Mouse (Mus musculus): ENCODE data around the gene Gltp.

Gene Gltp

DNA sequence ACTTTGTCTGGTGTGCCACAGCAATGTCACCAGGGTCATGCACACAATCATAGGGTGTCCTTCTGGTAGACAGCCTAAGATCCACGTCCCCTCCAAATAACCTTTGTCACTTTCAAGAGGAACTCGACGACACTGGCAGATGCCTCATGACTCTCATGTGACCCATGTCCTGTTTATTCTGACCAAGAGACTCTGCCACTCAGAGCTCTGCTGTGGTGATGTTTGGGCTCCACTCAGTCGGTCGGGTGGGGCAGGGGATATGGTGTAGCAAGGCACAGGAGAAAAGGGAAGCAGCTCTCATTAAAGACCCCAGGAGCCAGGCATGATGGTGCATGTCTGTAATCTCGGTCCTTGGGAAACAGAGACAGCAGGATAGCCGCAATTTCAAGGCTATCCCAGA, 8.2 kb upstream of the Gltp start:
- DNase-seq = no peak

DNA sequence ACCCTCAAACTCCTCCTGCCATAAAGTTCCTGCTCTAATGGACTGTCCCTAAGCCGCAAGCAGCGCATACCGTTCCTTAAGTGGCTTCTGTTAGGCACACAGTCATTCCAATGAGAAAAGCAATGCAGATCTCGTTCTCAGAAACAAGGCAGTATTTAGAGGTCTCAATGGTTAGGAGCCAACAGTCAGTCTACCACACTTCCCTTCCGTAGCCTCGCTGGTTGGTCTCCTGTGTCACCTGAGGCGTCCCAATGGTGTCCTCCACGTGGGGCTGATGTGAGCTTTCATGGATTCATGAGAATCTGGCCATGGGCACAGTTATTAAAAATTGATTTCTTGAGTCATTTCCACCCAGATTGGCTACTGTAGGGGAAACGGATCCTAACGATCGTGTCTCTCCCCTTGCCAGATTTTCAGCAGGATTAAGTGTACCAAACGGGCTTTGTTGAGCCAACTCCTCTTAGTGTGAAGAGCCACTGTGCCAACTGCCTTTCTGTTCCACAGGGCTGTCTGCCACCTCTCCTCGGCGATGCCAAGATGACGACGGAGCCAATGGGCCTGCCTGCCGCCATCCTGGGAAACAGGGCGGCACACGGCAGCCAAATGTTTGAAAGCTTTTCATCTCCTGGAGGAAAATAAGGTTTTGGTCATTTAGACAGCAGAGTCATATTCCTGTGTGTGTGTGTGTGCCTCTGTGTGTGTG, 7.4 kb upstream of the Gltp start:
- no peak for DNase-seq

DNA sequence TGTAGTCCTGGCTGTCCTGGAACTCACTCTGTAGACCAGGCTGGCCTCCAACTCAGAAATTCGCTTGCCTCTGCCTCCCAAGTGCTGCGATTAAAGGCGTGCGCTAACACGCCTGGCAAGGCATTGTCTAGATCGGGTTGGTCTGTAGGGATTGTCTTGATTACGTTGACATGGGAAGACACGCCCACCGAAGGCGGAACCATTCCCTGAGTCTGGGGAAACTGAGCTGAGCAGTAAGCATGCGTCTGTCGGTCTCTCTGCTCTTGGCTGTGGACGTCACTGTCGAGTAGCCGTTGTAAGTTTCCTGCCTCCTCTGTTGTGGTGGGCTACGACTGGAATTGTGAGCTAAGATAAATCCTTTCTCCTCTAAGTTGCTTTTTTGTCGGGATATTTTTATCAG, 6.2 kb upstream of the Gltp start:
- no peak for DNase-seq

DNA sequence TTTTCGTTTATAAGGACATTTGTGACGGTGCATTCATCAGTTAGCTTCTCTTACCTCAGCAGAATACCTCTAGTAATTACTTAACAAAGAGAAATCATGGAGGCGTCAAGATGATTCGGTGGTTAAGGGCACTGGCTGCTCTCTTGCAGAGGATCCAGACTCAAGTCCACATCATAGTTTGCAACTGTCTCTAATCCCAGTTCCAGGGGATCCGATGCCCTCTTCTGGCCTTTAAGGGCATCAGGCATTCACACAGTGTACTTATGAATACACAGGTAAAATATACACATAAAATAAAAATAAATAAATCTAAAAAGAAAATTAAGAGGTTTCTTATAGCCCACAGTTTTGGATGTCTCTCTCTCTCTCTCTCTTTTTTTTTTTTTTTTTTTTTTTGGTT, 5.0 kb upstream of the Gltp start:
- no peak for DNase-seq

DNA sequence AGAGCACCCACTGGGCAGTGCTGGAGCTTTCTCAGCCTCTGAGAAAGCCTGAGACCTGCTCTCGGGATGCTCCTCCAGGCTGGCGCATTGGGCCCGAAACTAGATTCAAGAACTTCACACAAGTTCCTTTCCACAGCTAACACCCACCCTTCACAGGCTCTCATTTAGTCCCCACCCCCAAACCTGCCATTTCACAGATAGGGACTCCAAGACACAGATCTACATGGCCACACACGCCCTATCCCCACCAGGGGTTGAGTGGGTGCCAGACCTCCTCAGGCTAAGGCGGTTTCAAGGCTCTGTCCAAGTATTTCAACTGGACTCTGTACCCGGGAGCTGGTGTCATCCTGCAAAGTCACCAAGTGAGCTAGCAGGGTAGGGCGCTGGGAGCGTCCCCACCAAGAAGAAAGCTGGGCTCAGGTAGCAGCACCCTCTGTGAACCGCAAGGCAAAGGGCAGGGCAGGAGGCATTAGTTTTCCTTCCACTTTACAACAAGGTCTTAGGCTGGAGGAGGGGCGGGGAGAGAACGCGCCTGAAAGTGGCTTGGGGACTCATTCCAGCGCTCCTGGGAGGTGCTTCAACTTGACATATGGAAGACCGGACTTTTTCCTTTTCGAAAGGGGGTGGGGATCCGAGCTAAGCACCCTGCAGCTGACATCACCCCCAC, 951 bp downstream of the Gltp start:
- peak; percentile 85 for DNase-seq

DNA sequence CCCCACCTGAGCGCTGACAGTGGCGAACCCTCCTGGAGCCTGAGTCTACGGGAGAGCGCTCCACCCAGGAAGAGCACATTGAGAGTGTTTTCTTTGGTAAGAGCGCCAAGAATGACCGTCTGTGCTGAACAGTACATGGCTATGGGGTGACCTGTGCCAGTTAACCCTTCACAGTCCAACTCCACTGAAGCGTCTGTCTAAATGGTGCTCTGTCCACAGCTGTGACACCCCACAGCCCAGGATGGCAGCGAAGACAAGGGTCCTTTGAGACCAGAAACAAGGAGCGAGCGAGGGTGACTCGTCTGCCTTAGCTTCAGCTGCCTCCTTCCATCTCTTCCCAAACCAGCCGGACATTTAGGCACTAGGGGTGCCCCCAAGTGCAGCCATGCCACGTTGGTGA, 2.1 kb downstream of the Gltp start:
- DNase-seq = no peak

DNA sequence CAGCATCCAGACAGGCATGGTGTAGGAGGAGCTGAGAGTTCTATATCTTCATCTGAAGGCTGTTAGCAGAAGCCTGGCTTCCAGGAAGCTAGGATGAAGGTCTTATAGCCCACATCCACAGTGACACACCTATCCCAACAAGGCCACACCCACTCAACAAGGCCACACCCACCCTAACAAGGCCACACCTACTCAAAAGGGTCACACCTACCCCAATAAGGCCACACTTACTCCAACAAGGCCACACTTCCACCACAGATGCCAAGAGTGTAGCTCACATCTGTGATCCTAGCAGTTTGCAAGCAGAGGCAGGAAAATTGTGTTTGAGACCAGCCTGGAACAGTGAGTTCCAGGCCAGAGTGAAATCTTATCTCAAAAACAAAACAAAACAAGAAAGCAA, 2.9 kb downstream of the Gltp start:
- DNase-seq = no peak

DNA sequence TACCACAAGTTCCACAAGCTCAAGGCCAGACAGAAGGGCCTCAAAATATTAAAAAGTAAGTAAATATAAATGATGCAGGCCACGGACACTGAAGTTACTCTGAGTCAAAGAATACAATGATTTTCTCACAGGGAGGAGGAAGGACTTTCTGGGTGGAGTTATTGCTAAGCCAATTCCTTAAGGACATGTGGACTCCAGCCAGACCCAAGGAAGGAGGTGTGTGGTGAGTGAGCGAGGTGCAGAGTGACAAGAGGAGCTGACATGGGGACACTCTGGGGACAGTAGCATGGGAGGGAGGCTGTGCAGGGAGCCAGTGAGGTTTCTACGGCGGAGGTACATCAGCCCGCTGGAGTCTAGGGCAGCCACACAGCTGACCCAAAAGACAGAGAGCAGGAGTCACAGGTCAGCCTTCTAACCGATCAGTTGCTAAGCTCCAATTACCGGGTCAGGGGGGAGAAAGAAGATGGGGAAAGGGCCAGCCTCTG, 4.0 kb downstream of the Gltp start:
- no peak for DNase-seq

DNA sequence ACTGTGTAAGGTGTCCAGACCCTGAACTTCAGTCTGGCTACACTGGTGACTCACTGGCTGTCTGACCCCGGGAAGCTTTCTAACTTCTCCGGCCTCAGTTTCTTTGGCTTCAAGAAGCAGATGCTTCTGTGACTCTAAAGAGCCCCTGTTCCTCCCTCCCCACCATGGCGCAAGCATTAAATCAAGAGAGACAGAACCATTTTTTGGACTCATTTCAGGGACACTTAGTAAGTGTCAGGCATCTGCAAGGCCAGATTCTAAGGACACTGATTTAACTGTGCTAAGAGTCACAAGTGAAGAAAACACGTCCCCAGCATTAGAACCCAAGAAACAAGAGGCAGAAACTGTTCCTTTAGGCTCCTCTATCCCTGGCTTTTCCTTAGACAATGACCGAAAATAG, 4.8 kb downstream of the Gltp start:
- DNase-seq = no peak

DNA sequence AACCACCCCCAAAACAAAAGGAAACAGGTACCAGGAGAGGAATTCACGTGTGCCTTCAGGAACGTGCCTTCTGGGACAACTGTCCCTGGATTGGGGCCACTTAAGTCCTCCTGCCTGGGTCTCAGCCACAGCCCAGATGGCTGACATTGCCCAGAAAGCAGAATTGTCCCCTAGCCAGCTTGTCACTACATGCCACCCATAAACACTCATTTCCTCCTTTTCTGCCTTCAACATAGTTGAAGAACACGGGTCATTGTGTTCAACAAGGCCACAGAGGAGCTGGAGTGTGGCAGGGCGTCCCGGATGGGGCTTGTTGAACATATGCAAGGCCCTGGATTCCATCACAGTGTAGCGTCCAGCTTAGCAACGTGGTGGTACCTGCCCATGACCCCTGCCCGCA, 9.1 kb downstream of the Gltp start:
- DNase-seq = no peak

DNA sequence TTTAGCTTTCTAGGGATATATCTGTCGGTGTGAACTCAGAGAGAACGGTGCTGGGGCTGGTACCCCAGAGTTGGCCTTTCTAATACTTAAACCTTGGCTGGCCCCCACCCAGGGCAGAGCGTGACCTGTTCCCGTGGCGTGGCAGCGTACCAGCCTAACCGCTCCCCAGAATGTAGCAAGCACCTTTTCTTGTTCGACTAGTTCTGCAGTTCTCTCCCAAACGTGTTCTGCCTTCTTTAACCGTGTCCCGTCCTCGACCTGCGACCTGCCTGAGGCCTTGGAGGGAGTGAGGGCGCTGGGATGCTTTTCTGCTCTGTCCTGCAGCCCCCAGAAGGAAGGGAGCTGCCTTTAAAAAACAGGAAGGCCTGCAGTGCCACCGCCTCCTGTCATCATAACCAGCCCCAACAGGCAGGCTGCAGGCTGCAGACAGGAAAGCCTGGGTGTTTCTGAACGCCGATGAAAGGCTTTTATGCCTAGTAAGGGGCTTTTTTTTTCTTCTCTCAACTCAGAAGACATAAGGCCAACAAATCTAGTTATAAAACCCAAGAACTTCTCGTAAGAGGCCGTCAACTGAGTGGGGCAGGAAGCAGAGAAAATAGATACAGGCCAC, 10.0 kb downstream of the Gltp start:
- DNase-seq = no peak

DNA sequence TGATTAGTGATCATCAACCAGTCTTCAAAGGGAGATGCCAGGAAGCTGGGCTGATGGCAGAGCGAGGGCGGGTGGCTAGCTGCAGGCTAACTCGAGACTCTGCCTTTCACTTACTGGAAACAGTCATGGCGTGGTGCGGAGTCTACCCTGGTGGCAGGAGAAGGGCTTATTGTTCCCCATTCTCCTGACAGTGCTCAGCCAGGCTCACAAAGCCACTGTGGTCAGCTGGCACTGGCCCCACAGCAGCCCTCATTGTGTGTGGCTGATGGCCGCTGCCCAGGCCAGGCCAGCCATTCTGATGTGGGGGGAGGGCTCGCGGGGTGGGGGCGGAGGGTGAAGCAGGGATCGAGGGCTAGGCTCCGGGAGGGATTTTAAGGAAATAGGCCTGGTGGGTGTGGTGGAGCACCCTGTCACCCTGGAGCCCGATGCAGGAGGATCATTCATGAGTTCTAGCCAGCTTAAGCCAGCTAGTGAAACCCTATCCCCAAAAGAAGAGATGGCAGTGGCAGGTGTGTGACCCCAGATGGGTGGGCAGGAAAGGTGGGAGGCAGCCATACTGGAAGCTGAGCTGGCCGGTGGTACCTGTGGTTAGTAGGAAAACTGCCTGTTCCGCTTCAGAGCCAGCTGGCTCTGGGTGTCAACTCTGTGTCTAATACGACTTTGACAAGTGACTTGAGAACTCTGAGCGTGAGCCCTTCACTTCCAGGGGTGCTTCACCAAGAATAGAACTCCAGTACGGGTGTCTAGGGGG, 10.8 kb downstream of the Gltp start:
- DNase-seq = no peak

DNA sequence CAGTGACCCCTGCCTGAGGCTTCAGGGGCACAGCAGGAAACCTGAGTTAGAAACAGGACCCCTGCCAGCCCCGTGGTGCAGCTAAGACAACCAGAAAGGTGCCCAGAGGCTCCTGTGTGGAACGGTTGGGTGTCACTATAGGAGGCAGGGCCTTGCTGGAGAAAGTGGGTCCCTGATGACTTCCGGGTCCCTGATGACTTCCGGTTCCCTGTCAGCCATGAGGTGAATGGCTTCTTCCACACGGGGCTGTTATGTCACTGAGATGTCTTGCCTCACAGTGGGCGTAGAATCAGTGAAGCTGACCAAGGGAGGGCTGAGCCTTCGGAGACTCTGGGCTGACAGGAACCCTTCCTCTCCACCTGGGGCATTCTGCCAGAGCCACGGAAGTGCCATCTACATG, 16.2 kb downstream of the Gltp start:
- no peak for DNase-seq

DNA sequence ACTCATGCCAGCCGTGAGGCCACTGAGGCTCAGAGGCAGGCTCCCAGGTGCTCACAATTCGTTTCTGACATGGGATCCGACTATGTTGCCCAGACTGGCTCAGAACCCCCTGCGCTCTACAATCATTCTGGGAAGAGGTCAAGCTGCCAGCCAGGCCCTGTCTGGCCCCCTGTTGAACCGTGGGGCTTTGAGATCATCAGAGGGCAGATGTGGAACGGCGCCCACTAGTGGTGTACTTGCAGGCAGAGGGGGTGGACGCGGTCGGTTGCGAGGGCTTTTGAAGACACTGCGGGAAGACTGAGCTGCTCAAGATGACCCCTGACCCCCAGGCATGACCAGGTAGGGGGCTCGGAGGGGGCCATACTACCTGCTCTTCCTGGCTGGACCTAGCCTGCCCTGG, 17.7 kb downstream of the Gltp start:
- no peak for DNase-seq

DNA sequence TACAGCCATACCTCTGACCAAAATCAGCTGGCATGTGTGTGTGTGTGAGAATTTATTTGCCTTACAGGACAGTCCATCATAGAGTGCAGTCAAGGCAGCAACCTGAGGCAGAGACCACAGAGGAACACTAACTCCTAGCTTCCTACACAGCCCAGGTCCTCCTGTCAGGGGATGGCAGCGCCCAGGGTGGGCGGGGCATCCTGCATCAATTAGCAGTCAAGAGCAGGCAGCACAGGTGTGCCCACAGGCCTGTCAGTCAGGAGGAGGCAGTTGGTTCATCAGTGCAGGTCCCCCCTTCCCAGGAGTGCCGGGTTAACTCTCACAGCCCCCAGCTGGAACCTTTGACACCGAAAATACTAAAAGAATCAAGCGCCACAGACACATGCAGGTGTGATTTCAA, 21.8 kb downstream of the Gltp start:
- DNase-seq = no peak

DNA sequence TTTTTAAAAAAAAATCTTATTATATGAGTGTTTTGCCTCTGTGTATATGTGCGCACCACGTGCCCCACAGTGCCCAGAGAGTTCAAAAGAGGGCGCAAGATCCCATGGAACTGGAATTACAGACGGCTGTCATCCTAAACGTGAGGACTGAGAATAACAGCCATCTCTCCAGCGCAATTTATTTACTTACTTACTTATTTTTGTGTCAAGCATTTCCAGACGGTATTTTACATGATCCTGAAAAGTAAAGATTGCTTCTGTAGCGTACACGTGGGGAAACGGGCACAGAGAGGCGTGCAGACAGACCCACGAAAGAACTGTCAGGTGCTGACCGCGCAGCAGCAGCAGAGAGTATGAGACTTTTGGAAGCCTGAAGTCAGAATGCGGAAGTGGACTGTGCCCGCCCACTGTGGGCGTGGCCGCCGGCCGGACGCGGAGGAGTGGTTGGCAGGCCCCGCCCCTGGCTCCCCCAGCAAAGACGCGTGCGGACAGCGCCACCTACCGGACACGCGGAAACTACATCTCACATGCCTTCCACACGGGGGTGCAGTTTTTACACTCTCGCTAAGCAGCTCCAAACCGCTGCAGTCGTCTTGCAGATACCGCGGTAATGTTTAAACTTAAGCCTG, 23.4 kb downstream of the Gltp start:
- peak; percentile 98 for DNase-seq

DNA sequence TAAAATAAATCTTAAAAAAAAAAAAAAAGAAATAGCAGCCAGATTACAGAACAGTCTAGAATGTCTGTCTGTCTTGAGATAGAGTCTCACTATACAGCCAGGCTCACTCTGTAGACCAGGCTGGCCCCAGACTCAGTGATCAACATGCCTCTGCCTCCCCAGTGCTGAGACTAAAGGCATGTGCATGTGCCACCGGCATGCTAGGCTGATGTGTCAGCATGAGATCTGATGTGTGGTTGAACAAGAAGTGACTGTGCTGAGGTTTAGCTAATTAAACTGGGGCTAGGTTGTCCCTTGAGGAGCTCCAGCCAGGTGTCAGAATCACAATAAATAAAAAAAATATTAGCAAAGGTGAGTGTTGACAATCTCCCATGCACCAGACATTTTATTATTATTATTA, 24.1 kb downstream of the Gltp start:
- DNase-seq = no peak

DNA sequence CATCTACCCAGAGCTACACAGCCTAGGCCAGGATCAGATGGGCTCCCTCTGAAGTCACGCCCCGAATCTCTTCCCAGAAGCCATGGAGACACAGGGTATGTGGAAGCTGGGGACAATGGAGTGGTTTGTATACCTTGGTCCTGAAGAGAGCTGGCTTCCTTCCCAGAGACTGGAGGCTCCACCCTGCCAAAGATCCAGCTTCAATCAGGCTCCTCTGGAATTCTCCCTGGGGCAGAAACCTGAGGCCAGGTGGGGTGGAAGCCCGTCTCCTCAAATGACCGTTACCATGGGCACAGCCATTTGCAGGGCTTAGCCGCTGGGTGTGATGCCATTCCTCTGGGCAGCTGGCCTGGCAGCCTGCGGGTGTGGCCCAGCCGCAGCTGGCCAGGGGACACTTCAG, 26.0 kb downstream of the Gltp start:
- peak; percentile 79 for DNase-seq

DNA sequence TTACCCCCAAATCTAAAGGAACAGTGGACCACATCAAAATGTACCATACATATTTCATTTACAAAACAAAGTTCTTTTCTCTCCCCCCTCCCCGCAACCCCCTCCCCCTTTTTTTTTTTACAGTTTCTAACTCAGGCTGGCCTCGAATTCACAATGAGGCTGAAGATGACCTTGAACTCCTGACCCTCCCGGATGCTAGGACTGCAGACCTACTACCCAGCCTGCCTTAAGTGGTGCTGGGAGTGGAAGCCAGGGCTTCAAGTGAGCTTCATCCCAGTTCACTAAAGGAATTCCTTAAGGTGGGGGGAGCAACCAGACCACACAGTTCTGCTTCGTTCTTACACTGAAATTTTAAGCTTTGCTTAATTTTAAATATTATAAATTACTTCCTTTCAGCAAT, 26.6 kb downstream of the Gltp start:
- DNase-seq = no peak

DNA sequence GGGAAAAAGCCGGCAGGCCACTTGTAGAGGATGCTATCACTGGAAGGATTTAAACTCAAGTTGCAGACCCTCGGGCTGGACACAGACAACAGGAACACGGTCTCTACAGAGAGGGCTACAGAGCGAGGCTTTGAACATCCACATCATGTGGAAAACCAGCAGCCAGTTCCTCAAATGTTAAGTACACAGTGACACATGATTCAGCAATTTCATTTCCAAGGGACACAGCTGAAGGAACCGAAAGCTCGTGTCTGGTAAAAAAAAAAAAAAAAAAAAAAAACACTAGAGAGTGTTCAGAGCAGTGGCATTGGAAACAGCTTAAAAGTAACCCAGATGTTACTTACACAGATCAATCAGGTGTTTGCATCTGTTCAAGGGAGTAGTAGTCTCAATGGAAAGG, 29.8 kb downstream of the Gltp start:
- DNase-seq = no peak

DNA sequence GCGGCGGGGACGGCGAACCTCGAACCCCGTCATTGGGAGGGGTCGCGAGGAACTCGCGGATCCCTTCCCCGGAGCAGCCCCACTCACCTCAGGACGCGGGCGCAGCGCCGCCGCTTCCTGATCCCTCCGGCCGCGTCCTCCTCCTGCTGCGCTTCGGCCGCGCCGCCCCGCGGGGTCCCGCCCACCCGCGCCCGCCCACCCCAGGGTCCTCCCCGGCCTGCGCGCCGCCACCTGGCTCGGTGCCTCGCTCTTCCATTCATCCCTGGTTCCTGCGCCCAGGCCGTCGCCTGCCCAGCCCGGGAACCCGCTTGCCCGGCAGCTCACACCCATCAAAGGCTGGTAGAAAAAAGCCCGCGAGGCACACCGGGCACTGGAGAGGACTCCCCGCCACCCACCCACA, 32.5 kb downstream of the Gltp start, which contains the start of gene Trpv4:
Gene Trpv4, minus strand, starts transcription at position 167 of the 400 bp plus-strand sequence.
- DNase-seq = no peak

DNA sequence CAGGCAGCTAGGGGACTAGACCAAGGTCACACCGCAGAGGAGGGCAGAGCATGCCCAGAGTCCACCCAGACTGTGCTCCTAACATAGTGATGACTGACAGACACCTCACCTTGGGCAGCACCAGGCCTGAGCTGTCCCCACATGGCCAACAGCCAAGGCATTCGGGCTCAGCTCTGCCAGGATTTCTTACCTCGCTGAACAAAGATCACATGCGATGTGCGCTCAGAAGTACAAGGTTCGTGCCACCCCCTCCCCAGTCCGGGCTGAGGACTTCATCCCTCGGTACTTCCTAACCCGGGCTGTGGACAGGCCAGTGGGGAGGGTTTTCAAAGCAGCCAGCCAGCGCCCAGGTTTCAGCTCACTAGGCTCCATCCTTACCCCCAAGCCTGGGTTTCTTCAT, 33.4 kb downstream of the Gltp start:
- peak; percentile 96 for DNase-seq

DNA sequence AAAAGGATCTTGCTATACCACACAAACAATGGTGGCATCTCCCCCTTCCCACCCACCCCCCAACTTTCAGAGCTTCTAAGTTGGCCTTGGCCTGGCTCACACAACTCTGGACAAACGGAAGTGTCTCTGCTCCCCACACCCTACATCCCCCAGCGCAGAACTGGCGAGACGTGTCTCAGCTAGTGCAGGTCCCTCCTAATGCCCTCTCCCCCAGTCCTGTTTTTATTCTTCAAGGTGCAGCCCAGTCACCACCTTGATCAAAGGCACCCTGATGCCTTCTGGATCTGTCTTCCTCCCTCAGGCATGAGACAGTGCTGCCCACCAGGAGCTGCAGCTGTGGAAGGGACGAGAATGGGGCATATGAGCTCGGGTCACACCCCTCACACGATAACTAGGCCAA, 34.5 kb downstream of the Gltp start:
- no peak for DNase-seq
